Mouse (Mus musculus): ENCODE data around the gene Zfp488. TPM values are rescaled to one million over a fixed set of nuclear protein-coding genes. Genes with fewer than 3 reads are reported as not detected.

Gene Zfp488
- polyA plus RNA-seq, 1 experiment from 2014 or later = not detected

DNA sequence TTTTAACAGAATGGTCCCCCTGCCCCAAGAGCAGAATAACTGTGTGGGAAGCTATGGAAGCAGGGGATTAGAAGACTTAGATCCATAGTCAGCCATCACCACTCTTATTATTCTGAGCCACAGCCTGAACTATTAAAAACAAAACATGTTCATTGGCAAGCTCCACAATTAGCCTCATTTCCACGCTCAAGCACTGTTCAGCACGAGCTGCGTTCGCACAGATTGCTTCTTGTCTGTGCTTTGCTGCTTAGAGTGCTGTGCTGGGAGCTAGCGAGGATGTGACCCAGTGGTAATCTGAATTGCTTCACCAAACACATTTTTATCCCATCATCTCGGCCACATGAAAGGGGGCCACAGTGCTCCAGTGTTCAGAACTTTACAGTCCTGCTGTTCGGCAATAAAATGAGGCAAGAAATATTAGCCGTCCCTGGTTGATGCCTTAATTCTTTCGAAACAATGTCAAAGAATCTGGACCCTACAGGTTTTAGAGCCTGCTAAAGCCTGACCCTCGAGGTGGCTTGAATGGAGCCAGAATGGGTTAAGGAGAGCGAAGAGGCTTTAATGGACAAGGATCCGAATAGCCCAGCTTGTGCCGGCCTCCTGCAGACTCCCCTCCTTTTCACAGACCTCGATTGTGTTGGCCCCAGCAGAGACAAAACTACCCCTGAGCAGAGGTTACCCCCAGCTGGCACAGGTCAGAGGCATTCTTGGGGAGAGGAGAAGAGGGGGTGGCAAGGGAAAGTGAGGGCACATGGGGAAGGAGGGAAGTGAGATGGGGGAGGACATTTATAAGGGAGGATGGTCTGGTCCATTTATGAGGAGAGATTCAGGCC is 57.6 kb downstream of the Zfp488 start:
- Histone ChIP-seq H3K36me3 (ENCODE audit: insufficient read depth, low read length) (no peaks in the 10 kb centered on the region), H3K27ac (no peak overlapping the region), H3K9me3 (replicated peaks; ENCODE audit: low read length) (no peaks in the 10 kb centered on the region), H3K9ac (ENCODE audit: low read depth, low read length) (no peak overlapping the region), H3K4me2 (ENCODE audit: low read length) (no peak overlapping the region), H3K4me3 (replicated peaks; ENCODE audit: low read depth, low read length) (no peak overlapping the region), H3K4me1 (replicated peaks; ENCODE audit: insufficient read depth, low read length) (0 out of 2 replicates have a peak, but pooled peaks cover 3% of the 10 kb centered on the region), H3K27me3 (ENCODE audit: insufficient read depth, low read length) (peaks cover 31% of the 10 kb centered on the region)
- WGBS = 37% methylated on average over 14 of the region's 14 CpGs
- DNase-seq (ENCODE audit: low spot score) = no peak
- no peak for ATAC-seq (replicated peaks; ENCODE audit: low FRiP score, low read depth)
- no peak for TF ChIP-seq CTCF (IDR thresholded peaks at IDR 0.05; ENCODE audit: low read depth)

Other genes starting within 250 kb of the Zfp488 start
- 2.6 and 3.1 TPM in 2 replicates for gene Gdf10, start 55.2 kb downstream of the Zfp488 start, polyA plus RNA-seq (2015; fragmentation: Nextera tagmentation; extraction: Ambion mirVana)
- gene Gdf2, start 37.7 kb downstream of the Zfp488 start, polyA plus RNA-seq (2015; fragmentation: Nextera tagmentation; extraction: Ambion mirVana) = not detected in 2 replicates
- gene Rbp3, start 24.8 kb downstream of the Zfp488 start, polyA plus RNA-seq (2015; fragmentation: Nextera tagmentation; extraction: Ambion mirVana) = not detected in 2 replicates
- not detected in 2 replicates for gene Gm30083, start 36.4 kb upstream of the Zfp488 start, polyA plus RNA-seq (2015; fragmentation: Nextera tagmentation; extraction: Ambion mirVana)
- gene Gm5460, start 38.0 kb upstream of the Zfp488 start, polyA plus RNA-seq (2015; fragmentation: Nextera tagmentation; extraction: Ambion mirVana) = not detected in 2 replicates
- gene Antxrl, start 73.9 kb upstream of the Zfp488 start, polyA plus RNA-seq (2015; fragmentation: Nextera tagmentation; extraction: Ambion mirVana) = not detected in 2 replicates
- 1.4 and 2.2 TPM in 2 replicates for gene Anxa8, start 107.2 kb upstream of the Zfp488 start, polyA plus RNA-seq (2015; fragmentation: Nextera tagmentation; extraction: Ambion mirVana)
- not detected in 2 replicates for gene A630023A22Rik, start 124.0 kb upstream of the Zfp488 start, polyA plus RNA-seq (2015; fragmentation: Nextera tagmentation; extraction: Ambion mirVana)
- gene Npy4r, start 173.7 kb upstream of the Zfp488 start, polyA plus RNA-seq (2015; fragmentation: Nextera tagmentation; extraction: Ambion mirVana) = 0.09 and 0.19 TPM in 2 replicates
- gene Gprin2, start 222.9 kb upstream of the Zfp488 start, polyA plus RNA-seq (2015; fragmentation: Nextera tagmentation; extraction: Ambion mirVana) = 0.62 and 0.79 TPM in 2 replicates
- gene Syt15, start 240.8 kb upstream of the Zfp488 start, polyA plus RNA-seq (2015; fragmentation: Nextera tagmentation; extraction: Ambion mirVana) = 0.76 and 0.80 TPM in 2 replicates